Mouse (Mus musculus) Muller cell, postnatal 12 days (primary cell): ENCODE measurements around the gene Adk.

Experiments used
- DNase-seq: peaks from one replicate; pipeline ENCODE4 v3.0.0-alpha.2; 2015; ENCODE audit errors: inconsistent ontology term

Adk gene

GRCm38 (mm10) chr14:21271472-21271871, 219.1 kb downstream of the Adk start:
- DNase-seq: no peak

DNA sequence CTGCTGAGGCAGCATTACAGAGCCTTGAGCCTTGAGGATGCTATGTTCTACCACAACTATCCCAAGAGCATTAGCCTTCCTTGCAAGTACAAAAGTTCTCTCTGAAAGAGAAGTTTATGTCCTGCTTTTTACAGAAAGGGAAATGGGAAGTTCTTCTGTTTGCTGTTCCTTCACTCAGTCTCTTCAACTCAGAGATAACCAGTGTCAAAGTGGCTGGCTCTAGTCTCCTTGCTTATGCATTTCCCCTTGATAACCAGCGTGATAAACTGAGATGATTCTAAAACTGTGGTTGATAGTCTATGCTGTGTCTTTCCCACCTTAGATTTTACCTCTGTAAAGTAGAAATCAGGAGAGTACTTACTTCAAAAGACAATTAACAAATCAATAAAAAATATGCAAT, 223.4 kb downstream of the Adk start:
- DNase-seq: no peak

DNA sequence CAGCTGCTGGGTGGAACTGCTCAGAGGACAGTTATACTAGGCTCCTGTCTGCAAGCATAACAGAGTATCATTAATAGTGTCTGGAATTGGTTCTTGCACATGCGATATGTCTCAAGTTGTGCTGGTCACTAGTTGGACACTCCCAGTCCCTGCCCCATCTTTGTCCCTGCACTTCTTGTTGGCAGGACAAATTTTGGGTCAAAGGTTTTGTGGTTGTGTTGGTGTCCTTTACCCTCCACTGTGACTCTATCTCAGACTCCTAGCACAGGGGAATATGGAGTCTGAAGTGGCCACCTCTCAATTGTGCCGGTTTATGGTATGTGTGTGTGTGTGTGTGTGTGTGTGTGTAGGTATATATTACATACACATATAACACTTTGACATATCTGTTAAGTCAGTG, 225.9 kb downstream of the Adk start:
- DNase-seq: no peak

DNA sequence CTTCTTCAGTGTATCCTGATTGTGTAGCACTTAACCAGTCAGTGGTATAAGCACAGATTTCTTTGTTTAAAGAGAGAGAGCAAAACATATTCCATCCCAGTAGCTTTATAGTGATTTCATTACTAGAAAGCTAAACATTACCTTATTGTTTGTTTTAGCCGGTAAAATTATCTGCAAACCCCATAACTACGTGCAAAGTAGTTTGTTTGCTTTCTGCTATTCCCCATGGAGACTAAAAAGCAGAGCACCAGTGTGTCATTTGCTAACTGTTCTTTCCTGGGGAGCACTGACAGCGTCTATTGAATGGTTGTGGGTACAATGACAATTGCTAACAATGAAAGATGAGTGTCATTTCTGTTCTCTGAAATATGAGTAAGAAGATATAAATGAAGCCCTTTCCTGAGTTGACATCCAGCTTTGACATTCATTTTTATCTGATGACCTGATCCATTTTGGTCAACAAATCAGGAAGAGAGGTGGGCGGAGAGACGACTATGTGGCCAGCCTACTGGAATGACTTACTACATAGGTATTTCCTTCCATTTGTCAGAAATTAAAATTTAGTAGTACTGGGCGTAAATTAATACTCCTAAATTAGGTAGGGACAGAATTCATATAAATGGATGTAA, 226.6 kb downstream of the Adk start:
- DNase-seq: peak; percentile 91

DNA sequence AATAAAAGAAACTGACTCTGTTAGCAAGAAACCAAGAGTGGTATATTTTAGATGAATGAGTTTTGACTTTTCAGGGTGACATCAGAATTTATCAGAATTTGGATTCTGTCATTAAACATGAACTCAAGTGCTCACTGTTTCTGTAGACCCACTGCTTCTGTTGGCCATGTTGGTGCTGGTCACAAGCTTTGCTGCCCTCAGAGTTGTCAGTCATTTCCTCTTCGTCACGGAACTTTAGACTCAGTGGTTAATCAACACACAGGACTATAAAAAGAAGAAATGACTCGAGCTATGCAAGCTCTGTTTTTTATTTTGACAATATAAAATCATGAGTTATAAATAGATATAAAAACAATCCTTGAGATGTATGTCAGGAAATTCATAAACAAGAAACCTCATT, 228.1 kb downstream of the Adk start:
- DNase-seq: no peak

DNA sequence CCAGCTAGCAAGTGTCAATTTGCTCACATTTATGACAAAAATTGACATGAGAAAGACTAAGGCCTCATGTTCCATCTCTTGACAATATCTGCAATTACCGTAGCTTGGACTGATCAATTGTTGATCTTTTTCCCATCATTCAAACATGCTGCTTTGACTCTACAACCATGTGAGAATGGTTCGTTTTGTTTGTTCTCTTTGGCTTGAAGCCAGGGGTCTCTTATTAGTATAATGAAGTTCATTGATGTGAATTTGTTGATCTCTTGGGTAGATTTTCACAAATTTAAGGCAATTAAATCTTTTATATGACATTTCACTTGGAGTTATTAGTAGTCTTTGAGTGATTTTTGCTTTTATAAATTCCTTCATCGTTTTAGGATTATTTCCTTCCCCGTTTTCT, 229.1 kb downstream of the Adk start:
- DNase-seq: no peak

DNA sequence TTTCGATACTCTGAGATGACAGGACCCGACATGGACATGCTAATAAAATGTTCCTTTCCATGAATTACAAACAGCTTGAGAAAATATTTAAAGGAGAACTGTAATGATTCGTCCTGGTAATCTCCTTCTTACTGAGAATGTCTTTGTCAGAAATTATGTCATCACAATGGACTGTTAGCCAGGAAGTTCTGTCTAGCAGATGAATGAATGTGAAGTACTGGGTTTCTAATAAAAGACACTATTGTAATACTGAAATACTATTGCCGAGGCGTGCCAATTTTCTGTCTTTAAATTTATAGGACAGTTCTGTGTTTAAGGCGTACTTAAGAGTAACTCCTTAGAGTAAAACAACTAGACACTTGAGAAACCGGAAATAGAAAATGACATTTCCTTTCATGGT, 231.7 kb downstream of the Adk start:
- peak; percentile 88 for DNase-seq

DNA sequence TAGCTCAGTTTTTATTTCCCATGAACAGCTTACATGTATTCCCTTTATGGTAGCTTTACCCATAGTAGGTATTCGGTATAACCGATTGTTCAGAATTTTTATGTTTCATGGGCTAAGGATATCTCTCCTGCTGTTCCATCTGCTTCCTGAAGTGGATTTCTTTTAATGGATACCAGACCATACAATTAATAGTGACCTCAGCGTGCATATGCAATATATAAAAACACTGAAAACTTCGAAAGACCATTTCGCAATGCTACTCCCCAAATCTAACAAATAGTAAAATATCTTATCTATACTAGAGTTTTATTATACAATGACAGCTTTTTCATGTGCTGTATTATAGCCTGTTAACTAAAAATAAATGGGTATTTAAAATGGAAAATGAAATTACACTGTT, 232.5 kb downstream of the Adk start:
- DNase-seq: no peak

- DNase-seq: no peak
Measured at GRCm38 (mm10) chr14:21286274-21286673, 233.9 kb downstream of the Adk start.

- DNase-seq: no peak
Measured at GRCm38 (mm10) chr14:21287726-21288442, 235.5 kb downstream of the Adk start.

DNA sequence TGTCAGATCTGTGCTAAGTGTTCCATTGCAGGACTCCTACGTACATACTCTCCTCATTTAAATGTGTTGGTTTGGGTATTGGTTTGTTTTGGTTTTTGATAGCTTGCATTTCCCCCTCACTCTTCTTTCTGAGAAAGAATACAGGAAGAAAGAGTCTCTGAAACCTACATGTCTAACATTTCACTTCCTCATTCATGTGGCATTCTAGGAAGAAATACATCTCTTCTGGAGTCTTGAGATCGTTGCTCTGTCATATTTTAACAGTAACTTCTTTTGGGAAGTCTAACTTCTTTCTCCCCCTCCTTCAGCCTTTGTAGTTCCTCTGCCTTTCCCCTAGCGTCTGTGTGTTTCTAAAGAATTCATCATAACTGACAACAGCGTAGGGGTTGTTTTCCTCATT, 247.4 kb downstream of the Adk start:
- no peak for DNase-seq

- DNase-seq: peak; percentile 43
Measured at GRCm38 (mm10) chr14:21304815-21305214, 252.4 kb downstream of the Adk start.

DNA sequence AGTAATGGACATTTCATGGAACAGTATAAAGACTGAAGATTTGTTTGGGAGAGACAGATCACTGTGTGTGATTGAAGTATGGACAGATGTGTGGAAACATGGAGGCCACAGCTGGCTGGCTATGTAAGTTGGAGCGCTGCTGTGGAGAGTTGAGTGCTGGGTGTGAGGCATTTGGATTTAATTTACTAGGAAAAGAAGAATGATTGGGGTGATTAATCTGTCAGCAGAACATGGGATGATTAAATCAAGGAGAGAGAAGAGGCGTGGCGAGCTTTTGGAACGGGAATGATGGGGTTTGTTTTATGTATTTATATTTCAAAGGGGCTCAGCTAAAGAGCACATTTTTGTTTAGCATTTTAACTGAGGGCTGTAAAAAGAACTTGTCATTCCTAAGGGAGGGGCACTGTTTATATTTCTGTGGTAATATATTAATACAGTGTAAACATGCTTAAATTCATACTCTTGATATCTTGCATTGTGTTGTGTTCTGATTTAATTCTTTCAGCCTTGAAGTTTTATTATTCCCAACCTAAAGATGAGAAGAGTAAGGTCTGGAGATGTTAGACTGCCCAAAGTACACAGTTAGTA, 256.1 kb downstream of the Adk start:
- no peak for DNase-seq

- DNase-seq: no peak
Measured at GRCm38 (mm10) chr14:21310530-21310929, 258.2 kb downstream of the Adk start.

DNA sequence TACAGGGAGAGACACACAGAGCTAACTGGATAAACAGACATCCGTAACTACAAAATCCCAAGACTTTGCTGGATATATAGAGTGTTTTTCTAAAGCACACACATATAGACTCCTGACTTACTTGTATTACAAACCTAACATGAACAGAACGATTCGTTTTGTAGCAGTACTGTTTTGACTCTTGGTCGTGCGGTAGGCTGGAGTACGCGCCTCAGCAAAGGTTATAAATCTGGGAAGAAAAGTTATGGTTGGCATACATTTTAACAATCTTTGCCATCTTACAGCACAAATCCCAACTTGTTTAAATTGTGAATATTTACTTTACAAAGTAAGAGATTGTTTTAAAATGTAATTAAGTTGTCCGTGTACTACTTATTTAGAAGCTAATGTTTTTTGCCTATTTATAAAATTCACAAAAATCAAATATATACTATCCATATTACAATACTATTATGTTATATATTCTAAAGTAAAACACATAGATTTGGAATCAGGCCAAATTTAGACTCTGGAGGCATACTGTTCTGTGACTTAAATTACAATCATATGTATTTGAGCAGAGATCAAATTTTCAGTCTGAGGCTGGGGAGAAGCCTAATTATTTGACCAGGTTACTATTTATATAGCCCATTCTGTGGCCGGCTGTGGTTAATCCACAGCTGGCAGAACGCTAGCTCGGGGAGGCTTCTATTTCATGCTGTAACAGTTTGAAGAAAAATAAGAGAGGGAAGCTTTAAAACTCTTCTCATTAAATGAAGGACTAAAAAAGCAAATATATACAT, 261.4 kb downstream of the Adk start:
- no peak for DNase-seq

DNA sequence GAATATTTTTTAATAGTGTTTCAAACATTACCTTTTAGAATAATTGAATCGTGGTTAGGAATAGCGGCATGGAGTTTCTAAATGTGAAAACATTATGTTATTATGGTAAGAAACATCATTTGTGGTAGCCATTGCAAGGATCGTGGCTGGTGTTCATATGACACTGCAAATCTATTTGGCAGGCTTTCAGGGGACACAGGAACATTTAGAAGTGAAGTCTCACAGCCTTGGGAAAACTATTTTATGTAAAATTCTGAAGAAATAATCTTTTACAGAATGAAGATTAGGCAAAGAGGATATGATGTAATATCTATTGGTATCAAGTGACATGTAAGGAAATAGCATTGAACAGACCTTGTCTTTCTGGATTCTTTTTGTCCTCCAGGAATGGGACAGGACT, 262.1 kb downstream of the Adk start:
- no peak for DNase-seq

DNA sequence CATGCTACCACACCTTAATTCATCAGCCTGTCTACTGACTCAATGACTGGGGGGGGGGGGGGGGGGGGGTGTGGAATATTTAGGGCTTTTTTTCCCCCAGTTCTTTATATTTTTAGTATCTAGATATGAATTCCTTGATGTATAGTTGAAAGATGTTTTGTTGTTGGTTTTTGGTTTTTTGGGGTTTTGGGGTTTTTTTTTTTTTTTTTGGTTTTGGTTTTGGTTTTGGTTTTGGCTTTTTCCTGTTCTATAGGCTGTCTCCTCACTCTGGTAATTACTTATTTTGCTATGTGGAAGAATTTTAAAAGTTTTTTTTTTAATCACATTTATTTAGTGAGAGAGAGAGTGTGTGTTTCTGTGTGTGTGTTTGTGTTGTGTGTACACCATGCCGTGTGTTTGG, 282.5 kb downstream of the Adk start:
- no peak for DNase-seq

DNA sequence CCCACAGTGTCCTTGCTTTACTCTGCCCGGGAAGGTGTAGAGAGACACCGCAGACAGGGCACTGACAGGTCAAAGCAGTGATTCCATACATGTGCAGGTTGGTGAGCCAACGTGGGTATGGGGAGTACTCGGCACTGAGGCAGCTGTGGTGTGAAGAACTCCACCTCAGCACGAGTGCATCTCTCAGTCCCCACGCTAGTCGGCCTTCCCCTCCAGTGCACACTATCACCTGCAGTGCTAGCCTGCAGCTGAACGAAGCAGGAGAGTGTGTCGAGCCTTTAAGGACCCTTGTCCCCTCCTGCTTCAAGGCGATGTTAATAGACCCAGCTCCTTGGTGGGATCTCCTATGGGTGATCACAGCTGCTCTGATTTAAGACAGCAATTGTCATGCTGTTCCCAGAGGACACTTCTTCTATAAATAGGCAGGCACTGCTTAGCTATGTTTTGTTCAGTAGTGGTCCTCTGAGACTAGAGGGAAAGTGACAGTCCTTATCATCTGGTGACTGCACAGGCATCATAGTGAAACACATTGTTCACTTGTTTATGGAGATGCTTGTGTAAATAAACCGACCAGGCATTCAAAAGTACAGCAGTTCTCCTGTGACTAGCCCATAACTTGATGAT, 283.4 kb downstream of the Adk start:
- no peak for DNase-seq

- no peak for DNase-seq
Measured at GRCm38 (mm10) chr14:21337948-21338347, 285.6 kb downstream of the Adk start.

GRCm38 (mm10) chr14:21341195-21341594, 288.8 kb downstream of the Adk start:
- DNase-seq: no peak

DNA sequence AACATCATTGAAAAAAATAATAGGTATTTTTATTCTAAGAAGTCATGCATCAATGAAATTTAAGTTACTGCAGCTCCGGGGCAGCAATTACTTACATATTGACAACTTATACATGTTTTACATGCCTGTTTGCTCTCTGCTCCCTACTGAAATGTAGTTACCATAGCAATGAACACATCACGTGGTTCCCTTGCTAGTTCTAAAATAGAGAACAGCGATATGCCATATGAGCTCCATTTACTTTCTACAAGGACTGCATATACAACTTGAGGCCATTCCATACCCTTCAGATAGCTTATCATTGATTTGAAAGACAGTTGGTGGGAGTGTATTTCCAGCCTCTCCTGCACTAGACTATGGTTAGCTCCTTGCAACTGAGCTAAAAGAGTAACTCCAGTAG, 290.6 kb downstream of the Adk start:
- DNase-seq: no peak

DNA sequence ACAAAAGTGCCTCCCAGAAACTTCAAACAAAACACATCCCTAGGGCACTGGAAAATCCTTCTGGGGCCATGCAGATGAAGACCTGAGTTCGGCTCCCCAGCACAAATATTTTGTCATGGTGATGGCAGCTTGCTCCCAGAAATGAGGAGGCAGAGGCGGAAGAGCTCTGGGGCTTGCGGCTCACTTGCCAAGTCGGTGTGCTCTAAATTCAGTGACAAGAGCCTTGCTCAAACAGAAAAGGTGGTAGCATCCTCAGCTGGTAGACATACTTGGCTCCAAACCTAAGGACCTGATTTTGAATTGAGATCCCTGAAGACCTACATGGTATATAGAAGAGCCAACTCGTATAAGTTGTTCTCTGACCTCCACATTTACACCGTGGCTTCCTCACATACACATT, 292.5 kb downstream of the Adk start:
- no peak for DNase-seq
